Mouse (Mus musculus) testis, postnatal 14 days (tissue): Measurements from ENCODE around the gene Itgb1bp1.

ENCODE experiments used
- DNase-seq: peaks from one replicate; pipeline ENCODE4 v3.0.0; 2021; ENCODE audit warnings: low spot score

Gene Itgb1bp1

DNA sequence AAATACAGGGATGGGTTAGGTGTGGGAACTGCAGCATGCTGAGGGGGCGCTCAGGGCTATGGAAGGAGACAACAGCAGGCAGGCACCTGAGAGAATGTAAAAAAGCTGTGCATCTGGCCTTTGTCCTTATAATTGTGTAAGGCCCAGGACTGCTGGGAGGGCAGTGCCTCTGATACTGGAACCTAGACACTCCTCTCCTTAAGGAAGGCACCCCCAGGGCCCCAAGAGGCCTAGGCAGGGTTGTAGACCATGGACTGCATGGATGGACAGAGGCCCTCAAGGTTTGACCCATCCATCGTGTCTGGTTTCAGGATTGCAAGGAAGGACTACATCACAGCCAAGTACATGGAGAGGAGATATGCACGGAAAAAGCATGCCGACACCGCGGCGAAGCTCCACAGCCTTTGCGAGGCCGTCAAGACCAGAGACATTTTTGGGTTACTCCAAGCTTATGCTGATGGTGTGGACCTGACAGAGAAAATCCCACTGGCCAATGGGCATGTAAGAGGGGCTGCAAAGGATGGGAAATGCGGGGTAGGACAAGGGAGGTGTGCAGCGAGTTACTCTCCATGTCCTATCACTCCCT lies 41.6 kb downstream of the Itgb1bp1 start:
- no peak for DNase-seq

DNA sequence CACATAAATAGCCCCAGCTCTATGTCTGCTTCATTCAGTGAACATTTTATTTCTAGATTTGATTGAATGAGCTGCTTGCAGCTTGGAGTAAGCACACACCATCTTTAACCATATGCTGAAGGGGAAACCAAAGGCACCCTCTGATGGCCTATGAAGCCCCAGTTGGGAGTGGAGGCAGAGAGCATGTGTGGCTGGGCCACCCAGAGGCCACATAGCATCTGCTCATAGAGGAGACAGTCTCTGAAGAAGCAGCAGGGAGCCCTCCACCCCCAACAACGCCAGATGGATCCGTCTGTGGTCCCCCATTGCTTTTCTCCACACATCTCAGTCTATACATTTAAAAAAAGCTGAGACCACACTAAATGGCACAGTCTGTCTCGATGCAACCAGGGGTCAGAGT lies 44.1 kb downstream of the Itgb1bp1 start:
- no peak for DNase-seq

DNA sequence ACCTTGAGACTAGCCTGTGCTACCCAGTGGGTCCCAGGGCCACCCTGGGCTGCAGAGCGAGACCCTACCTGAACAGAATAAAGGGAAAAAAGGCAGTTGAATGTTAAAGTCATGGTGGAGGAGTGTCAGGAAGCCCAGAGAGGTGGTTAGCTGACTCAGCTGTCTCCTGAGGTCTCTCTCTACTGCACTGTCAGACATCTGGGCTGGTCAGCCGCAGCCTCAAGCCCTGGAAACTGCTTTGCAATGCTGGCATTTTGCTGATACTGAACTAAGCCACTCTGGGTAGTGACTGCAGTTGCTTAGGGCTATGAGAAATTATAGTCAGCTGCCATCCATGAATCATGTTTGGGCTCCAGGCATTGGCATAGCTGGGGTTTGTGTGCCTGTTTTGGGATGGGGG lies 51.5 kb downstream of the Itgb1bp1 start:
- DNase-seq: no peak

DNA sequence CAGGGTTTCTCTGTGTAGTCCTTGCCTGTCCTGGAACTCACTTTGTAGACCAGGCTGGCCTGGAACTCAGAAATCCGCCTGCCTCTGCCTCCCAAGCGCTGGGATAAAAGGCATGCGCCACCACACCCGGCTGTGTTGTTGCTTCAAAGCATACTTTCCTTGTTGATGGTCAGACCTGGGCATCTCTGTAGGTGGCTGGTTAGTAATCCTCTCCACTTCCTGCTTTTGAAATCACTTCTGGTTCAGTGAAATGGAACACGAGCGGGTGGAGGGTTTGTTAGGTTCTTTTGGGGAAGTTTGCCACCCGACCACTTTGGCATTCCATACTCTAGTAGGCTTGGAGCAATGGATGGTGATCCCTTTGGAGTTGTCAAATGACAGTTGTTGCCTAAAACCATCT lies 52.4 kb downstream of the Itgb1bp1 start:
- no peak for DNase-seq

DNA sequence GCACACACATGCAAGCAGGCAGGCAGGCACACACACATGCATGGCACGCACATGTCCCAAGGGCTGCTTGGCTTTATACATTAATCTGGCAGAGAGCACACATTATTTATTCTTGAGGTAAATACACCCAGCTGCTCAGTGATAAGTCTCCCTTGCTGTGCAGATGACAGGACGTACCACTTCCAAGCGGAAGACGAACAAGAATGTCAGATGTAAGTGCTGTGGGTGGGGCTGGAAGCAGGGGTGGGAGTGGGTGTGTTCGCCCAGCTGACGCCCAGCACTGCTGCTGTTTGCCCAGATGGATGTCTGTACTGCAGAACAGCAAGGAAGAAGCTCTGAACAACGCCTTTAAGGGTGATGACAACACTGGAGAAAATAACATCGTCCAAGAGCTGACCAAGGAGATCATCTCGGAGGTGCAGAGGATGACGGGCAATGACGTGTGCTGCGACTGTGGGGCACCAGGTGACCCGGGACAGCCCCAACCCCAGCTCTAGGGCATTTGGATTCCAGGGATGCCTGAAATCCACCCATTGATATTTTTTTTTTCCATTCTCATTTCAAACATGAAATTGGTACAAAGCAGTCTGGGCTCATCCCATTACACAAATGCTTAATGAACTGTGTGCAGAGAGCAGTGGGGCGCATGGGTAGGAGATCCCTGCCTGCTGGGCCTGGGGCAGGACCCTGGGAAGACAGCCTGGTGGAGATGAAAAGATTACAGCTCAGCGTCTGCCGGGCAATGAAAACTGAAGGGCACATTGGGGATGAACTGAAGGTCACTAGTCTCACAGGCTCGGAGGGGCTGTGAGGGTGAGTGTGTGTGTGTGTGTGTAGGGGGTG lies 56.8 kb downstream of the Itgb1bp1 start:
- no peak for DNase-seq

DNA sequence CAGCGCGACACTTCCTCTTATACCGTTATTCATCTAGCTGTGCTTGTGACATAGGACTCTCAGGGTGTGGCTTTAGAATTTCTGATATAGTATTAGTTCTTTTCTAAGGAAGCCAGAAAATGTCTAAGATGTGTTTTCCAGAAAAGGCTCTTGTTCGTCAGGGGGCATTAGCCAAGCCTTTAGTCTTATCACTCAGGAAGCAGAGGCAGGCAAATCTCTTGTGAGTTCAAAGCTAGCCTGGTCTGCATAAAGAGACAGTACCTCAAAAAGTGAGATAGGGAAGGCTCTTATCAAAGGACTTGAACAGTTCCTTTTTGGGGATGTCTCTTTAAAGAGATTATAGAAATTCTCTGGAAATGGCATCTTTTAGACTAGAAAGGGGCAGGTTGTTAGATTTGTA lies 57.4 kb downstream of the Itgb1bp1 start:
- DNase-seq: no peak

DNA sequence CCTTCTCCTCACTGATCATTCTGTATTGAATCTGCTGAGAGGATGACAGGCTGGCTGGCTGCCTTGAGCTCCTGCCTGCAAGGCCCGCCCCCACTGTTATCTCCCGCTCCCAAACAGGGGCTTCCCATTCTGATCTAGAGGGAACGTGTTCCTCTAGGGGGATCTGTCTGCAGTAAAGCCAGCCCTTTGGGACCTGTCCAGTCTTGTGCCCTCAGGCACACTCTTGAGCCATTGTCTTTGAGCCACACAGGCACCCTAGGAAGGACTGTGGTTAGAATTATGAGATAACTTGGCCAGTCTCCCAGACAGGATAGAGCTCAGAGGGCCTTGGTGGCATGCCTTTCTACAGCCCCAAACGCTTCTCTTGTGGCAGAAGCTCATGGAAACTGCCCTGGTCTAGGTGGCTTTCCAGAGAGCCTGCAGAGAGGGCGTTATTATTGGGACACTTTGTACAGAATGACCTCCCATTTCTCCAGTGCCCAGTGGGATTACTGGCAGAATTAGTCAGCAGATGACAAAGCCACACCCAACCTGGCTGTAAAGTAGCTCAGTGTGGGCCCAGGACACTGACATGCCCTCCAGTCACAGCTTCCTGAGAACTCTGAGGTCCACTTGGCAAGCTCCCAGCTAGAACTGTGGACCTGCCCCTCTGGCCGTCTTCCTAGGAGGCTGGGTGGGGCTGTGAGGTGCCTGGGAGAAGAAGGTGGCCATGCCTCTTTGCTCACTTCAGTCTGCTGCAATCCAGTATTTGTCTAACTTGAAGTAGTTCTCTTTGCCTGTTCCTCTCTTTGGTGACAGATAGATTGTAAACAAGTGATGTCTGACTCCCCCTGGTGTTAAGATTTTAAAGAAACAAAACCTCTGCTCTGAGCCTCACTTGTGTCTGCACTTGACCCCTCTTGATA lies 58.8 kb downstream of the Itgb1bp1 start:
- DNase-seq: peak; percentile 29

DNA sequence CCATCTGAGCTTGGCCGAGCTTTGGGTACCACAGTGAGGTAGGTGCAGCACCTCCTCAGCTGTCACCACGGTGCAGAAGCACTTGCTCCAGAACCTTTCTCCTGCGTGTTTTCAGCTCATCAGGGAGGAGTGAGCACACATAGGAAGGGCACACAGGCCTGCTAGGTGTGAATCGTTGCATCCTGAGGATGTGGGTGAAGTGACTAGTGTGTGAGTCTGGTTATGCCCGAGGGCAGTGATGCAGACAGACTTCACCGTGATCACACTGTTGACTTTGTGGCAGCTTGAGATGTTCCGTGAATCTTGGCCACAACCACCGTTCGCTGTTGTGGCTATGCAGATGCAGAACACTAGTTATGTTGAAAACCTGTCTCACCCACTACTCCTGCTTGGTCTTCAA lies 59.8 kb downstream of the Itgb1bp1 start:
- DNase-seq: no peak

DNA sequence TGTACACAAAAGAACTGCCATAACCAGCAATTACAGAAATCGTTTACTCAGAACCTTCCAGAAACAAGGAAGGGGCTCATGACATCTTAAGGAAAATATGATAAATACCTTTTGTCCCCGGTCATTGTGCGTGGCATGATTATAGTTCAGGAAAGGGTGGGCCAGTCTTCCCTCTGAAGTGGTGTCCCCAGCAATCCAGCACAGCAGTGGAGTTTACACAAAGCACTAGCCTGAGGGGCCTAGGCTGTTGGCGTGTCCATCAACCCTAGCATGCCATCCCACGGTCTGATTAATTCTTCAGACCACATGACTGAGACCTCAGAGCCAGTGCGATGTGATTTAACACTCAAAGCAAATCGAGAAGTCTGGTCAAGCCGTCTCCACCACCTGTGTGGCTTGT lies 60.7 kb downstream of the Itgb1bp1 start:
- no peak for DNase-seq

DNA sequence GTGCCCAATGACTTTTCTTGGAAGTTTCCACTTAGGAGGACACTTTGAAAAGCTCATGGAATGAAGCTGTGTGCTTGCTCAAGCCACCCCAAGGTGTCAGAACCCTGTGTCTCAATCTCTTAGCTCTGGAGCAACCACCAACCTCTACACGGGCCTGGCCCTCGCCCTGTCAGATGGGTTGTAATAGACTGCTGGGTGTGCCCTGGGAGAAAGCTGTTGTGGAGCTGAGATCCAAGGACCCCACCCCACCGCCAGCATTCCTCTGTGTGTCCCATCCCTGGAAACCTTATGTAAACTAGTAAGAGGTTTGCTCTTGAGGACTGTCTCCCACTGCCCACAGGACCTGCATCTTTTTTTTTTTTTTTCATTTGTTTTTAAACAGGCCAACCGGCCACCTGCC lies 62.2 kb downstream of the Itgb1bp1 start:
- no peak for DNase-seq

DNA sequence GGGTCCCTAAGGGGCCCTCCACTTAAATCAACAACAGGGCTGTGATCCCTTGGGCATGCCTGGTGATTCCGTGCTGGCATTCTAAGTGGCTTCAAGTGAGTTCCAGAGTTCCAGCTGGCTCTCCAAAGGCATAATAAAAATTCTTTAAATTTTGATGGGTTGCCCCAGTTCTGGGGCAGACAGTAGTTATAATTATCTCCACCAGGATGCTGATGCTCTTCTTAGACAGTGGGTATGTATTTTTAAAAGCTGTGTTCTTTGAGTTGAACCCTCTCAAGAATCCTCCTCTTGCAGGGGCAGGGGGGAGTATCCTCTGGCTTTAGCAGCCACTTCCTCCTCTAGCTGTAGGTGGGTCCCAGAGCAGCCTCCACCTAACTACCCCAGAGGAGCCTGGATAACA lies 65.5 kb downstream of the Itgb1bp1 start:
- no peak for DNase-seq

DNA sequence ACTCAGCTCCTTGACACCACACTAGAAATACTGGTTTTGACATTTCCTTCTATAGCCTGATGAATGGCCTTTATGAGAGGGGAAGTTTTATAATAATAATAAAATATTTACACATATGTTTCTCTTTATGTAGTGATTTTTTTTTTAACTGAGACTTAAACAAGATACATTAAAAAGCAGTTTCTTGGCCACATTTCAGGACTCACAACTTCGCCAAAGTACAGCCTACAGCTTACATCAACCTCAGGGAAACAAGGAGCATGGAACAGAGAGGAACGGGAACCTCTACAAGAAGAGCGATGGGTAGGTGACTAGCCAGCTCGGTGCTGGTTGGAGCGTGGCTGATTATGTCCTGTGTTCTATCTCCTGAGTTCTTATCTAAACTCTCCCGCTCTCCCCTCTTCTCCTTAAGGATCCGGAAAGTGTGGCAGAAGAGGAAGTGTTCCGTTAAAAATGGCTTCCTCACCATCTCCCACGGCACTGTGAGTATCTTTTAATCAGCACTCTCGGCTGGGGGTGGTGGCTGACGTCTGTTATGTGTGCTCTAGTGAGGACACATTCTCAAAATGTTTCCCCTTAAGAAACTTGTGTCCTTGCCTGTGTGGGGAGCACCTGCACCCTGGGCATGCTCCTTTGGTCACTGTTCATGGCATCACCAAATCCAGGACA lies 68.2 kb downstream of the Itgb1bp1 start:
- no peak for DNase-seq

DNA sequence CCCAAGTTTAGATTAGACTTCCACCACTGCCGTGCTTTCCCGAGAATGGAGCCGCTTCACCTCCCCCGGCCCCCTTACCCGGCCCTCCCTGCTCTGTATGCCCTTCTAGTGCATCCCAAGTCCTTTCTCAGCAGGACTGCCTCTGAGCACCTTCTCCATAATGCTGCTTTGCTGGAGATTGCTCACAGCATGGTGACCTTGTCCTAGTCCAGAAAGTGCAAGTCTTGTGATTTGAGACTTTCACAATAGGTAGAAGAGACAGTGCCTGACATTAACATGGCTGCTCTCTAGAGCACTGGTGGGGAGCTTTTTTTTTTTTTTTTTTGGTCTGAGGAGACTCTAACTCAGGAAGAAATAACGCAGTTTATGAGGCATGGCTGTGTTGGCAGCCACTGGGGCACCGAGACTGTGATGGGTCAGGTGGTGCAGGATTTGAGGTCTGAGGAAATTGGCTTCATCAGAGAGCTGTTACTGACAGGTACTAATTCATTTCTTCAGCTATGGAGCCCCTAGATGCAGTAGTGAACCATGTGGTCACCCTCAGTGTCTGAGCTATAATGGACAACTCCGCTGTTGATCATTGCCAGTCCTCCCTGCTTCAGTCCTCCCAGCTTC lies 71.4 kb downstream of the Itgb1bp1 start:
- no peak for DNase-seq

DNA sequence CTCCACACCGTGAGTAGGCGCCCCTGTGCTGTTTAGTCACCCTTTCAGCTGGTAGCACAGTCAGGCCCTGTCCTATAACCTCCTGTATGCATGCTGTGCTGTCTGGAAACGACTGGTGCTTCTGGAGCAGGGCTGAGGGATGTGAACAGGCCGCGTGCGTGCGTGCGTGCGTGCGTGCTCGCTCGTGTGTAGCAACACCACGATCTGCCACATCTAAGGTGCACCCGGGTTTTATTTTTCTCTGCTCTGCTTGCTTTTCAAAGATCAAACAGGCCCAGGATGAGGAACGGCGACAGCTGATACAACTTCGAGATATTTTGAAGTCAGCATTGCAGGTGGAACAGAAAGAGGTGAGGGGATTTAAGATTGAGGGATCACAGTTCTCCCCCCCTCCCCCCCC lies 73.2 kb downstream of the Itgb1bp1 start:
- no peak for DNase-seq

DNA sequence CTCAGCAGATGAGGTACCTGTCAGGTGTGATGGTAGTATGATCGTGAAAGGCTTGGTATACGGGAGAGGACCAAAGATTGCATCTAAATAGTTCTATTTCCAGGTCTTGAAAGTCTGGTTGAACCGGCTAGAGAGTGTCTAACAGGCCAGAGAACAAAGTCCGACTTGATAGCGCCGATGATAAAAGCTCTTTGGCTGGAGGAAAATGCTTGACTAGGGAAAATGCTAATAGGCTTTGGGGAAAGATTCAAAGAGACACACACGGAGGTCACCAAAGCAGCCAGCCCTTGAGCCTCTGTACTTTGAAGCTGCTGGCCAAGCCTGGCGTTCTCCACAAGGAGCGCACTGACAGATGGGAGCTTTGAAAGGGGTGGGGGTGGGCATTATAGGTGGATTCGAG lies 76.8 kb downstream of the Itgb1bp1 start:
- DNase-seq: no peak

DNA sequence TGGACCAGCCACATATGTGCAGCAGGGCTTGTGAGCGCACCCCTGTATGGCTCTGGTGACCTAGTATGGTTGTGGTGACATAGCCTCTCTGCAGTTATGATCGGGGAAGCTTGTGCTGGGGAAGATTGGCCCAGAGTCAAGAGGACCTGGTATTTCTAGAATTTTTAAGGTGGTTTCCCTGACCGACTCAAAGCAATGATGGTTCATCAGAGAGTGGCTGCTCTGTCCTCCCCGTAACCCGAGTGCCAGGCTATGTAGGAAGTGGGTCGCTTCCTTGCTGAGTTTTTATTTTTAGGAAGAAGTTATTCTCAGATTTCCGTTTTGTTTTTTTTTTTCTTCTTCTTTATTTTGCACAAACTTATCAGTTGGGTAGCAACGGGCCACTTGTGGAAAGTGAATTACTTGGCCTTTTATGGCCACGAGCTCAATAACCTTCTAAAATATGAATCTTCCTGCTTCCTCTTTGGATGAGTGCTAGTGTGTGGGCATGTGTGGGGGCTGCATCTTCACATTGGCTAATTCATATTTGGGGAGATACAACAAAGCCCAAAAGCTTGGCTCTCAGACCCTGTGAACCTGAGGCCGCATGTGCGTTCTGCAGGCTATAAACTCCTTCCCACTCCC lies 77.8 kb downstream of the Itgb1bp1 start:
- no peak for DNase-seq

DNA sequence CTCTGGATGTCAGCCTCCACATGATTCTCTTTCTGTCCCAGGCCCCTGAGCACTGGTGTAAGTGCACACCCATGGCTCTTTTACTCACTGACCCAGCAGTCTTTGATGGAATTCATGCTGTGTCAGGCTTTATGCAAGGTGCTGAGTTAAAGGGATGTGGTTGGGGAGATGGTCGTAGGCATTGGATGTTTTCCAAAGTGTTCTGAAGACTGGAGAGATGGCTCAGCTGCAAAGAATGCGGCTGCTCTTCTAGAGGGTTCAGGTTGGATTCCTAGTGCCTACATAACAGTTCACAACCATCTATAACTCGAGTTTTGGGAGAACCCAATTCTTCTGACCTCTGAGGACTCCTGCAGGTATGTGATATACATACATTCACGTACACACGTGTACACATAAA lies 78.7 kb downstream of the Itgb1bp1 start:
- no peak for DNase-seq

DNA sequence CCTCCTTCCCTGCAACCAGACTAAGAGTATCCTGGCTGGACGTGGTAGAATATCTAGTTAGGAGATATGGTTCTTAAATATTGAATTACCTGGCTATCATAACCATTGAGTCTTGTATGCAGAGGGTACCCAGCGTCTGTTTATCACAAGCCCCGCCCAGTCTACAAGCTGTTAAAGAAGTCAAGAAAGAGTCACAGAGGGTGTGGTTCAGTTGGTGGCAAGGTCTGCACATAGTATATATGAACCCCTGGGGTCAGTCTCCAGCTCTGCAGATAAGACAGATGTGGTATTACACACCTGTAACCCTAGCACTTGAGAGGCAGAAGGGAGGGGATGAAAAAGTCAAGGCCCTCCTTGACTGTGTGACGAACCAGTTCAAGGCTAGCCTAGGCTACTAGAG lies 80.3 kb downstream of the Itgb1bp1 start:
- DNase-seq: no peak

DNA sequence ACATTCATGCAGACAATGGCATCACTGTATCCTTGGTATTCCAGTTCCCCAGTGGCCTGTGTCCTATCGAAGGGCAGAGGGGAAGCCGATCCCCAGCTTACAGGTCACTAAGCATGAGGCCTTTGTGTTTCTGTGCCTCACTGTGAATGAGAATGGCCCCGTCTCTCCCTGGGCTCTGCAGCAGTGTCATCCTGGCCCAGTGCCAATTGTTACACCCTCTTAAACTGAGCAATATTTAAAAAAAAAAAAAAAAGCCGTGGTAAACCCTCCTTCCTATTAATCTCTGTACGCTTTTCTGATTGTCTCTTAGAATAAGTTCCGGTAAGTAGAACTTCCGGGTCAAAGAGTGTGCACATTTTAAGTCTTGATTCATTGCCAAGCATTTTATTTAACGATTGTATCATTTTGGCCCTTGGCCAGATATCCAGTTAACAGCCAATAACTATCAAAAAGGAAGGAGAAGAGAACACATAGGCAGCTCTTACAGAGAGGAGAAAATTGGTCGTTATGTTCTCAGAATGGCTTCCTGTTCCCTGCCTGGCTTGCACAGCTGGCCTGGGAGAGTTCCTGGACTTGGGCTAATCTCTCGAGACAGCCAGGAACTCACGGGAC lies 81.3 kb downstream of the Itgb1bp1 start:
- DNase-seq: no peak

DNA sequence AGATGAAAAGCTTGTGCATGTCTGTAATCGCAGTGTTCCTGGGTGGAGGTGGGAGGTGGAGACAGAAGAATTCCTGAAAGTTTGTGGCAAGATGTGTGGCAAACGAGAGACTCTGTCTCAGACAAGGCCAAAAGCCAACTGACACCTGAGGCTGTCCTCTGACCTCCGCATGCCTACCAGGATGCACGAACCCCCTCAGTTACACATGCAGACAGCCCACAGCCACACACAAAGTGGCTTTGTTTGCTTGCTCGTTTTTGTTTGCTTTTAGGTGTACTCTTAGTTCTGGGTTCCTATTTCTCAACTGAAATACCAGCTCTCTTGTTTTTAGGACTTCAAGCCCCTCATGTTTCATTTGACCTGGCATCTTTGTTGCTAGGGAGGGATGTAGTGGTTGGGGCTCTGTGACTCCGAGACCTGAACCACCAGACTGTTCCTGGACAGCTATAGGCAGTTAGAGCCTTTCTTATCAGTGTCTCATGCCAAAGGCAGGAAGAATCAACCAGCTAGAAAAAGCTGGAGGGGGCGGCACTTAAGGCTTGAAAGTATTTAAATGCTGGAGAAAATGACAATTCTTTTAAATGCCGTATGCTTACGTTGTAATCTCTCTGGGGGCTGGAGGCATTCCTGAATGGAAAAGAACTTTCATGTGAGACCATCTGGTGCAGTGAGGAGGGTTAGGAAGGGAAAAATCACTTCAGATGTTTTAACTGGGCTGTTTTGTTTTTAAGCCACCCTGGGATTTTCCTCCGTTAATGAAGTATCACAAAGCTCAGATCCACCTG lies 84.4 kb downstream of the Itgb1bp1 start:
- DNase-seq: no peak
